Mouse (Mus musculus) liver, postnatal 0 days (tissue): Measurements from ENCODE around the gene Slc26a5.

Experiments
- CTCF ChIP-seq: sonication (generic); IDR thresholded peaks from 2 replicates; pipeline ENCODE4 v1.5.1; 2016; ENCODE audit warnings: antibody characterized with exemption, low read depth
- EP300 ChIP-seq: IDR thresholded peaks from 2 replicates; pipeline ENCODE4 v1.6.1; 2016; ENCODE audit warnings: antibody characterized with exemption, low read depth, mild to moderate bottlenecking

DNA sequence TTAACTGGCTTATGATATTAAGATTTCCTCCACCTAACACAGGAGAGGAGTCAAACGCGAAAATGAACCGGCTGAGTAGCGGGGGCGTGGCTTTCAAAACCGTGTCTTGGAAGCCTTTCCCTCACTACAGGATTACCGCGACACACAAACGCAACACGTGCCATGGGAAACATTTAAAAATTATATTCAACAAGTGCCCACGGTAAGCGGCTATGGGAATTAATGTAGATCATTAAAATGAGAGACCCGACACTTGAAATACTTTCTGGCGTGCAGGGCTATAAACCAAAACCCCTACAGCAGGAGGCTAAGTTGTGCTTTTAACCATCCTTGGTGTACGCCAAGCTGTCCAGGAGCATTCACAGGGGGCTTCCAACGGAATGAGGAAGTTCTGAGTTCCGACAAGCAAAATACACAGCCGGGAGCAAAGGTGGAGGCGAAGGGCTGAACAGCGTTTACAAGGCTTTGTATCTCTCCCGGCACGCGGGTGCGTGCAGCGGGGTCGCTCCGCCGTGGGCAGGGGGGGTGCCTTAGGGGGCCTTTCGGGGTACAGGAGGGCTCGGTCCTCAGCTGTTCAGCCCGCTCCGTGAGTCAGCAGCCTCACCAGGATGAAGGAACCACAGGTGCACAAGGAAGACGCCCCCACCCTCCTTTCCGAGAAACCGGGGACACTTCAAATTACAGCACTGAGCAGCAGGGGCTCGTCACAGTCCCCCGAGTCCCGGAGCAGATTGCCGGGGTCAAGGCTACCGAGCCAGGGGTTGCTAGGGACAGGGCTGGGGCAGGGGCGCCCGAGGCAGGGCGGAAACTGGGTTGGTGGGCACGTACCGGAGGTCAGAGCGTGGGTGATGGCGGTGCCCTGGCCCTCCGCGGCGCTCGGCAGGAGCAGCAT is 81.0 kb downstream of the Slc26a5 start:
- TF ChIP-seq CTCF (no peak), EP300 (no peak)
